Mouse (Mus musculus) embryonic fibroblast, embryonic 13.5 days (primary cell): ENCODE measurements around the gene Zfp553.

Source experiments
- CTCF ChIP-seq: IDR thresholded peaks from 2 replicates; pipeline ENCODE4 v1.5.1; 2011; ENCODE audit warnings: mild to moderate bottlenecking, control low read depth, low read length, moderate library complexity, borderline replicate concordance; ENCODE audit not compliant: insufficient read depth
- POLR2A ChIP-seq: IDR thresholded peaks from 2 replicates; pipeline ENCODE4 v1.6.1; 2011; ENCODE audit warnings: low read depth, mild to moderate bottlenecking, control low read depth, low read length, moderate library complexity

- TF ChIP-seq POLR2A = peak; percentile 72; the same call in 1 of the 2 replicates
- TF ChIP-seq CTCF = no peak
Measured at GRCm38 (mm10) chr7:127244658-127245510, 12.0 kb downstream of the Zfp553 start.
